Mouse (Mus musculus) brown adipose tissue, adult 24 weeks (tissue): ENCODE results near the gene Tmco4. TPM values are rescaled to one million over a fixed set of nuclear protein-coding genes. Genes with fewer than 3 reads are reported as not detected.
A peak's percentile ranks its signal among the peaks of the same experiment; 100 is the strongest.

Source experiments
- H3K27ac ChIP-seq: fragments of 200-500 bp; replicated peaks from 2 replicates; pipeline ENCODE4 v1.5.1; 2012; ENCODE audit warnings: low read depth, mild to moderate bottlenecking, low read length
- H3K4me1 ChIP-seq: fragments of 200-500 bp; 2 replicates; pipeline ENCODE4 v1.6.1; 2012; ENCODE audit warnings: low read length, mixed read lengths; ENCODE audit not compliant: control insufficient read depth, insufficient read depth, insufficient read length
- H3K4me3 ChIP-seq: fragments of 200-500 bp; 2 replicates; pipeline ENCODE4 v1.5.1; 2012; ENCODE audit warnings: low read depth, mild to moderate bottlenecking, low read length, moderate library complexity; ENCODE audit not compliant: insufficient read depth
- polyA plus RNA-seq: library from polyadenylated mRNA; stranded (reverse); fragments of >200 nt; gene quantifications from 2 replicates; pipeline ENCODE4 v1.2.4, GENCODE M21; 2012; ENCODE audit not compliant: missing spikeins, insufficient read depth, insufficient read length

The Tmco4 gene
- 10.3 and 12.2 TPM in 2 replicates for polyA plus RNA-seq

DNA sequence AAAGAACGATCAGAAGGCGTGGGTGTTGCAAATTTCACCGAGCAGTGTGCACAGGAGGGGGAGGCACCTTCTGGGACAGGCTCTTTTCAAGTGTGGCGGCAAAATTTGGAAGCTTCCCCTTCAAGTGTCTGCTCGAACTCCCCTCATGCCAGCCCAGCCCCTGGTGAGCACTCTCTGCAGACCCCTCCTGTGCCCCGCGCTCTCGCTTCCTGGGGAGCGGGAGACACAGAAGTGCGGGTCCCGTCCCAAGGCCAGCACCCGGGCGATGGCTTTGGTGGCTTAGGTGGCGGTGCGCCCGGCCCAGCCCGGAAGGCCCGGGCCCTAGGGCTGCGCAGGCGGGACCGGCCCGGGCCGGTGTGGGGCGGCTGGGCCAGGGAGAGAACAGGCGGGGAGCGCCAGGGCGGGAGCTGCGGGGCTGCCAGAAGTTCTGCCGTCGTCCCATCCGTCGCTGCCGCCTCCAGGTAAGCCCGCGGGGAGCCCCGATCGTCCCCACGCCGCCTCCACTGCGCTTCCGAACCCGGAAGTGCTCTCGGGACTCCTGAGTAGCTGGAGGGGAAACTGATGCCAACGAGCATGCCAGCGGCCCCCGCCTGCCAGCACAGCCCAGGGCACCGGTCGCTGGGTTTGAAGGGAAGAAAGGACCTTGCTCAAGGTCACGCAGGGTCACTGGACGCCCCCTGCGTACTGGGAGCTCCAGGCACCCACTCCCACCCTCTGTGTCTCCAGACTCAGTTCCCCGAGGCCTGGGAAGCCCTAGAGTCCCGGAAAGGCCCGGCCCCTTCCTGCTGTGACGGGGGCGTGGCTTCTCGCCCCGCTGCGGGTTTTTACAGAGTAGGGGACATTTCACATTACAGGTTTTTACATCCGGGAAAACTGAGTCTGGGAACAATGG, at the start of gene Tmco4:
TSS of gene Tmco4 (plus strand) at position 62 of the 892 bp plus-strand sequence.
- peak within 1 kb of the TSS; percentile 84 for H3K4me3 ChIP-seq
- H3K4me1 ChIP-seq: peaks cover 12% of the 10 kb centered on the region
- peak within 1 kb of the TSS; percentile 95 for H3K27ac ChIP-seq

DNA sequence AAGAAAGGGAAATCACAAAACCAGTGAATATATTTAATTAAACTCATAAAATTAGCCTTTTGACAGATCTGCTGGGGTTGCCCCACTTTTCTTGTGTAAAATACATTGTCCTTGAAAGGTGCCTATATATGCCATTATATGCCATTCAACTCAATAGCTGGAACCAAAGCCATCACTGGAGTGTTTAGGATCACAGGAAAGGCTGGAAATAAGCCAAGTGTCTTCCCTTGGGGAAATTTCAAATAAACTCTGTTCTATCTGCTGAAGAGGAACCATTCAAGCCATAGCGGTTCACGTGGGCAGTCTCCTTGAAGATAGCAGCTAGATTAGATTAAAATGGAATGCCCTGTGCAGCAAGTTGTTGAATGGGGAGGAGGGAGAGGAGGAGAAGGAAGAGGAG, 47.1 kb upstream of the Tmco4 start:
- H3K4me1 ChIP-seq: no peaks in the 10 kb centered on the region
- no peak overlapping the region for H3K27ac ChIP-seq
- no peak overlapping the region for H3K4me3 ChIP-seq

DNA sequence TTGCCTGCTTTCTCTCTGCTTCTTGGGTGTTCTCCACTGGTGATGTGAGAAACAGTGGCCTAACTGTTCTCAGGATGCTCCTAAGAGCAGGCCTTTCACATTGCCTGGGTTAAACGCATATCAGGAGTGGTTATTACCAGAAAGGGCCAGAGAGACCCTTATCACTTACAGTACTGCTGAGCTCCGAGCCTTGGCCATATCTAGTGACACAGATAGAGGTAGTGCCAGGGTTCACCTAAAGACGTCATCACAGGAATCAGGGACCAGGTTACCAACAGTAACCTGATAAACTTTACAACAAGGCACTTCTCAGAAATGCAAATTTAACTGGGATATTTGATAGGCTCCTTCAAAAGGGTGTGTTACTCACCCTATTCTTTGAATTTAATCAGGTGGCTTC, 38.8 kb upstream of the Tmco4 start:
- Histone ChIP-seq H3K27ac (no peak overlapping the region), H3K4me1 (no peaks in the 10 kb centered on the region), H3K4me3 (no peak overlapping the region)

DNA sequence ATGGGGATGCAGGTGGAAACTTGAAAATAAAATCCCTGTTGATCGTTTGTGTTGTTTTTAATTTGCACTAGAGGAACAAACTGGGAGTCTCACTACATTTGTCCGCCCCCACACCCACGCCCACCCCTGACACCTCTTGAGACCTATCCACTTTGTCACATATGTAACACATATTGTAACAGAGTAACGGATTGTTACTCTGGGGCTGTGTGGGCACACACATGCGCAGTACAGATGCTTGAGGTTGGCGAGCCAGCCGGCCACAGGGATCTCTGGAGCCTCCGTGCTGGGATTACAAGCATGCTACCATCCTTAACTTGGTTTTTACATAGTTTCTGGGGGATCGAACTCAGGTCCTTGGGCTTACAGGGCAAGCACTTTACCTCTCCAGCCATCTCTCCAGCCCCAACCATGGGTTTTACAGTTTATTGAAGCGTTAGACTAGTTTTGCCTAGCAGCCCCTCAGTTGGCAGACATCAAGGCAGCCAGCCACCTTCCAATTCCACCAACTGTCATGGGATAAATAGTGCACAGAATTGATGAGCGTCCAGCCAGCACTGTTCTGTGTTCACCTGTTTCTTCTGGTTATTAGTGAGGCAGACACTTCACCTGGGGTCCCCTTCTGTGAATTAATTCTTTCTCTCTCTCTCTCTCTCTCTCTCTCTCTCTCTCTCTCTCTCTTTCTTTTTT, 38.1 kb upstream of the Tmco4 start:
- peaks cover 2% of the 10 kb centered on the region for H3K4me1 ChIP-seq
- no peak overlapping the region for H3K27ac ChIP-seq
- H3K4me3 ChIP-seq: no peak overlapping the region

DNA sequence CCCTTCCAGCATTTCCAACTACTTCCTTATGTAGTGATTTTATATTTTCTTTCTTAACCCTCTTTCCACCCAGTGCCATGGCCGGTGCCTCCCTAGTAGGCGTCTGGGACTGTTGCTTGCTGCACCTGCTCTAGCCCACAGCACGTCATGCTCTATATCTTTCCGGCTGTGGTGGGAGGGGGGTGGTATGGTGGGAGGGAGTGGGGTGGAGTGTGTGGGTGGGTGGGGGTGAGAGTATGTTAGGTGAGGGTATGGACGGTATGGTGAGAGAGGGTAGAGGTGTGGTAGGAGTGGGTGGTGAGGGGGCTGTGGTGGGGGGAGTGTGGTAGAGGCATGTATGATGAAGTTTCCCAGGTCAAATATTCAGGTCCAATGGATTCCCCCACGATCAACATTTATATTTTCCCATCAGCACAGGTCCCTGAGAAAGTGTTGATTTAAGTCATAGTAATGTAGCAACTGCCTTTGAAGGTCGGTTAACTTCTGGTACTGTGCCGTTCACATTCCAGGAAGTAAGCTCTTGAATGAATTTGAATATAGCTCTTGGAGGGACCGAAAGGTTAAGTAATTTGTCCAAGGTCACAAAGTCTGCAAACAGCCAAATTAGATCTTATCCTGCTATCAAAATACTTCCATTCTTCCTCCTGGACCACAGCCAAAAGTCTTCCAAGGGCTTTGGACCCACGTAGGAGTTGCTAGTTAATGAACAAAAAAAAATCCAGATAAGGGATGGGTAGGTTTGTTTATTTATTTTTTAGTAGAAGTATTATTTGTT, 34.0 kb upstream of the Tmco4 start:
- peaks cover 2% of the 10 kb centered on the region for H3K4me1 ChIP-seq
- no peak overlapping the region for H3K4me3 ChIP-seq
- no peak overlapping the region for H3K27ac ChIP-seq

DNA sequence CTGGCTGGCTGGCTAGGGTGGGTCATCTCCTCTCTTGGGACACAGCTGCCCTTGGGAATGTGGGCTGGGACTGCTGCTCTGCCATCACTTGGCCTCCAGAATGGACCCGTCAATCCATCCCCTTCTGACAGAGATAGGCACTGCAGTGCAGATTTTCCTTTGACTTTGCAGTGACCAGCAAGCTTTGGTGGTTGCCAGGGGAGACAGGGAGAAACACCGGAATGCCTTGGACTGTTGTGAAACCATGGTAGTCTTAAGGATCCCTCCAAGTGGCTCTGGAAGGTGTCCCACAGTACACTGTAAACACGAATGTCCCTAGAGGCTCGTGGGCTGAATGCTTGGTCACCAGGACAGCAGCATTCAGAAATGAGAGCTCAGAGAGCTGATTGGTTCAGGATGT, 33.2 kb upstream of the Tmco4 start:
- Histone ChIP-seq H3K4me3 (no peak overlapping the region), H3K27ac (no peak overlapping the region), H3K4me1 (peaks cover 2% of the 10 kb centered on the region)

DNA sequence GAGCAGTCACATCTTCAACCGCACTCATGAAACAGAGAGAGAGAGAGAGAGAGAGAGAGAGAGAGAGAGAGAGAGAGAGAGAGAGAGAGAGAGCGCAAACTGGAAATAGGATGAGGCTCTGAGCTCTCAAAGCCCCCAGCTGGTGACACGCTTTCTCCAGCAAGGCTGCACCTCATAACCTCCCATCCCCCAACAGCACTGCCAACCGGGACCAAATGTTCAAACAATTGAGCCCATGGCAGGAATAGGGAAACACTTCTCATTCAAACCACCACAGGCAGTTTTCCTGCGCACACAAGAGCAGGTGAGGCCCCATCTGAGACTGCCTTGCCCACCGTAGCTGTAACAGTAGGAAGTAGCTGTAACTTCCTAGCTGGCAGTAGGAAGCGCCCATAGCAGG, 31.3 kb upstream of the Tmco4 start:
- Histone ChIP-seq H3K4me1 (peaks cover 2% of the 10 kb centered on the region), H3K27ac (no peak overlapping the region), H3K4me3 (no peak overlapping the region)

DNA sequence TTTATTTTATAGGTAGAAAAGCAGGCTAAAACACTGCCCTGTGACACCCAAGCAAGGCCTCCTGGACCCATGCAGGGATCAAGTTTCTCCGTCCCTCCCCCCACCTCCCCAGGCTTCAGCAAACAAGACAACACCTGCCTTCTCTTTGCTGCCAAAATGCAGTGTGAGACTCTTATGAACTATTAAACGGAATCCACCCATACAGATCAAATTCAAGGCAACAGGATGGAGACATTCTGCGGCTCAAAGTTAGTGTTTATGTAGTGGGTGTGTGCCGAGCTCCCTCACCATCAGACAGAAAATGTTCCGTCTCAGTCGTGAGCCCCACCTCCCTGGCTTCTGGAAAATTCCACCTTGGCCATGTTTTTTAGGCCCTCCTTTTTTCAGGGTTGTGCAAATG, 30.7 kb upstream of the Tmco4 start:
- H3K4me1 ChIP-seq: peaks cover 2% of the 10 kb centered on the region
- no peak overlapping the region for H3K27ac ChIP-seq

DNA sequence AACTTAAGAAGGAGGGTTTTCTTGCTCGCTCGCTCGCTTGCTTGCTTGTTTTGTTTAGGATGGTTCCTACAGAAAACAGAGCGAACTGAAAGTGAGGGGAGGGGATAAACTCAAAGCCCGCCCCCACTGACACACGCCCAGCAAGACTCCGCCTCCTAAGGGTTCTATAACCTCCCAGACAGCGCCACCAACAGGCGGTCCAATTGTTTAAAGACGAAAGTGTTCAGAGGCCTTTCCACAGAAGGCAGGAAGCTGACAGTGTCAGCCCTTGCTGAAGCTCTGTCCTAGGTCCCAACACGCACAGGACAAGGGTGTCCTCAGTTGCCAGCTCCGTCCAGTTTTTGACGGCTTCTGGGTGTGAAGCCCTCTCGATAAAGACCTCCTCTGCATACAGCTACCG, 29.0 kb upstream of the Tmco4 start:
- Histone ChIP-seq H3K4me1 (peaks cover 2% of the 10 kb centered on the region), H3K27ac (no peak overlapping the region), H3K4me3 (peak overlapping the region; percentile 54)

More for the DNA sequence above, 30.7 kb upstream of the Tmco4 start:
- no peak overlapping the region for H3K4me3 ChIP-seq

DNA sequence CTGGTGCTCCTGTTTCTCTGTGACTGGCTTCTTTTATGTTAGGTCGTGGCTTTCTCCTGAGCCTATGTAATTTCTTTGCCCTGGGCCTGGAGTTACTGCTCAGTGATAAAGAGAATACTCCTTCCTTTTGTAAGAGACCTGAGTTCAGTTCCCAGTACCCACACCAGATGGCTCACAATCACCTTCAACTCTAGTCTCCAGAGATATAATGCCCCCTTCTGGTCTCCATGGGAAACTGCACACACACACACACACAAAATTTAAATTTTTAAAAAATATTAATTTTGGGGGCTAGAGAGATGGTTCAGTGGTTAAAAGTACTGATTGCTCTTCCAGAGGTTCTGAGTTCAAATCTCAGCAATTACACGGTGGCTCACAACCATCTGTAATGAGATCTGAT, 24.4 kb upstream of the Tmco4 start:
- H3K4me1 ChIP-seq: no peaks in the 10 kb centered on the region
- no peak overlapping the region for H3K27ac ChIP-seq
- no peak overlapping the region for H3K4me3 ChIP-seq

DNA sequence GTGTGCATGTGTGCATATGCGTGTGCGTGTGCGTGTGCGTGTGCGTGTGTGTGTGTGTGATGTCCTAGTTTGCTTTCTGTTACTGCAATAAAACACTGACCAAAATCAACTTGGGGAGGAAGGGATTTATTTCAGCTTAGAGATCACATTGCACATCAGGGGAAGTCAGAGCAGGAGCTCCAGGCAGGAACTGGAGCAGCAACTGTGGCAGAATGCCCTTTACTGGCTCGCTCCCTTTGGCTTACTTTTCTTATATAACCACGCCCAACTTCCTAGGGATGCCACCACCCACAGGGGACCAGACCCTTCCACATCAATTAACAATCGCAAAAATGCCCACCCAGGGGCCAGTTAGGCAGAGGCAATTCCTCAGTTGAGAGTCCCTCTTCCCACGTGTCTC, 14.1 kb upstream of the Tmco4 start:
- no peaks in the 10 kb centered on the region for H3K4me1 ChIP-seq
- H3K4me3 ChIP-seq: no peak overlapping the region
- H3K27ac ChIP-seq: no peak overlapping the region

DNA sequence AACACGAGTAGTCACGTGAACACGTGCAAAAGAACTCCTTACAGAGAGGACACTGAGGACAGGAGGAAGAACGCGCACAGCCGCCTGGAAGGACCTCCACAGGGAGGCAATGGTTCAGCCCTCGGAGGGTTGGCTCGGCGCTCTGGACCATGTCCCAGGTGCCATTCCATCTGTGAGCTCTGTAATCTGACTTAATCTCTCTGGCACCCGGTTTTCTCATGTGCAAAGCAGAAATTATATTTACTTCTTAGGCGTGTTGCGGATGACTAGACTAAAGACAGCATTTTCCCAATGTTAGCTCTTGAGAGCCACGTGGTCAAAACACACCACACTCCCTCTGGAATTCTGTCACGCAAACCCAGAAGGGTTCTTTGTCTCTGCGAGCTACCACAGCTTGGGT, 13.6 kb upstream of the Tmco4 start:
- Histone ChIP-seq H3K4me3 (no peak overlapping the region), H3K4me1 (no peaks in the 10 kb centered on the region), H3K27ac (no peak overlapping the region)

DNA sequence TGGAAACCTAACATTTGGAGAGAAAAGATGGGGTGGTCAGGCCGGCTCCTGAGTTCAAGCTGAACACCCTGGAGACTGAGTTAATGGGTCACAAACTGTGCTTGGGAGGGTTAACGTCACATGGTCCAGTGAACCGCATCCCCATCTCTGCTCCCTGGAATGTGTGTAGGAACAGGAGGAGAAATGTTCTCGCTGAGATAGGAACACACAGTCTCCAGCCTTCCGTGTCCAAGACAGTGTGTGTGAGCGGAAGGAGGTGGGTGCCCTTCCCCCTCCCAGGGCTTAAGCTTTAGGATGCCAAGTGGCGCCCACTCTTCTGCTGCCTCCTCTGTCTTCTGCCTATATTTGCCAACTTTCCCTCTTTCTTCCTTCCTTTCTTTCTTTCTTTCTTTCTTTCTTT, 12.8 kb upstream of the Tmco4 start:
- Histone ChIP-seq H3K4me1 (no peaks in the 10 kb centered on the region), H3K4me3 (no peak overlapping the region), H3K27ac (no peak overlapping the region)

DNA sequence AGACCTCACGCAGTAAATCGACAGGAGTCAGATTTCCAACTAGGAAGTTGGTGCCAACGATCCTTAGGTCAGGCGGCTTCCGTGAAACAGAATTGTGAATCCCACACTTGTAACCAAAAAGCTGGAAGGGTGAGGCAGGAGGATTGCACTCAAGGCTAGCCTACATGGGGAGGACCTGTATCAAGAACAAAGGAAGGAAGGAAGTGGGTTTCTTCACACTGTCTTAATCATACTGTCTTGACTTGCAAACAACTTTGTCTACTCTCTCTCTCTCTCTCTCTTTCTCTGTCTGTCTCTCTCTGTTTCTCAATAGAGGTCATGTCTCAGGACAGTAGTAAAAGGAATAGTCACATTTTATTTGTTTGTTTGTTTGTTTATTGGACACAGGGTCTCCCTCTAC, 10.0 kb upstream of the Tmco4 start:
- H3K4me3 ChIP-seq: no peak overlapping the region
- H3K4me1 ChIP-seq: no peaks in the 10 kb centered on the region
- no peak overlapping the region for H3K27ac ChIP-seq

DNA sequence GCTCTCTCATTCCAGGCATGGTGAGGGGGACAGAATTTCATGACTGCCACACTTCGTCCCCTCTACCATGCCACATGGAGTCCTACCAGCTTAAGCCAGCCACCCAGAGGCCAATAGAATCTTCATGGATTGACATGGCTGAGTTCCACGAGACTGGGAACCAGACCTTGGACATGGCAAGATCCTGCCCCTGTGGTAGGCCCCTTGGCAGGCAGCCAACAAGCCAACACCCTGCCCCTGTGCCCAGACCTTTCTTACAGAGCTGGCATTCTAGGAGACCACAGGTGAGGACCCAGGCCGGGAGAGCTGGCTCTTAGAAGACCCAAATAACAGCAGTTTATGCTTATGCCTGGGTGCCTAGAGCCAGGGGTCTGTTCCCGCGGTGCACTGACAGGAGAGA, 6.8 kb upstream of the Tmco4 start:
- Histone ChIP-seq H3K4me1 (no peaks in the 10 kb centered on the region), H3K4me3 (no peak overlapping the region), H3K27ac (no peak overlapping the region)
